Mouse (Mus musculus): Measurements from ENCODE around the gene Atxn7l1.

Gene Atxn7l1

GRCm38 (mm10) chr12:33323821-33324220 lies 176.3 kb downstream of the Atxn7l1 start:
- no peak for DNase-seq (ENCODE audit: low read depth)

GRCm38 (mm10) chr12:33325424-33325823 lies 177.9 kb downstream of the Atxn7l1 start:
- DNase-seq (ENCODE audit: low read depth): no peak

GRCm38 (mm10) chr12:33332046-33332445 lies 184.6 kb downstream of the Atxn7l1 start:
- no peak for DNase-seq (ENCODE audit: low read depth)

- DNase-seq (ENCODE audit: low read depth): no peak
These were observed 185.3 kb downstream of the Atxn7l1 start for GRCm38 (mm10) chr12:33332796-33333195.

- DNase-seq (ENCODE audit: low read depth): peak; percentile 69
These were observed 186.4 kb downstream of the Atxn7l1 start for GRCm38 (mm10) chr12:33333914-33334313.

- no peak for DNase-seq (ENCODE audit: low read depth)
These were observed 187.0 kb downstream of the Atxn7l1 start for GRCm38 (mm10) chr12:33334511-33334910.

GRCm38 (mm10) chr12:33334951-33335350 lies 187.5 kb downstream of the Atxn7l1 start:
- DNase-seq (ENCODE audit: low read depth): no peak

GRCm38 (mm10) chr12:33335410-33335809 lies 187.9 kb downstream of the Atxn7l1 start:
- no peak for DNase-seq (ENCODE audit: low read depth)

- no peak for DNase-seq (ENCODE audit: low read depth)
These were observed 189.2 kb downstream of the Atxn7l1 start for GRCm38 (mm10) chr12:33336561-33337125.

- DNase-seq (ENCODE audit: low read depth): no peak
These were observed 189.8 kb downstream of the Atxn7l1 start for GRCm38 (mm10) chr12:33337289-33337688.

GRCm38 (mm10) chr12:33338170-33338569 lies 190.7 kb downstream of the Atxn7l1 start:
- no peak for DNase-seq (ENCODE audit: low read depth)

GRCm38 (mm10) chr12:33339822-33340221 lies 192.3 kb downstream of the Atxn7l1 start:
- no peak for DNase-seq (ENCODE audit: low read depth)

GRCm38 (mm10) chr12:33340698-33341097 lies 193.2 kb downstream of the Atxn7l1 start:
- DNase-seq (ENCODE audit: low read depth): no peak

- DNase-seq (ENCODE audit: low read depth): no peak
These were observed 193.9 kb downstream of the Atxn7l1 start for GRCm38 (mm10) chr12:33341351-33341892.

- no peak for DNase-seq (ENCODE audit: low read depth)
These were observed 197.7 kb downstream of the Atxn7l1 start for GRCm38 (mm10) chr12:33344970-33345772.

- no peak for DNase-seq (ENCODE audit: low read depth)
These were observed 198.4 kb downstream of the Atxn7l1 start for GRCm38 (mm10) chr12:33345773-33346435.

GRCm38 (mm10) chr12:33352671-33353070 lies 205.2 kb downstream of the Atxn7l1 start:
- no peak for DNase-seq (ENCODE audit: low read depth)

- DNase-seq (ENCODE audit: low read depth): no peak
These were observed 210.9 kb downstream of the Atxn7l1 start for GRCm38 (mm10) chr12:33358345-33358744.

- no peak for DNase-seq (ENCODE audit: low read depth)
These were observed 211.7 kb downstream of the Atxn7l1 start for GRCm38 (mm10) chr12:33359209-33359608.

- no peak for DNase-seq (ENCODE audit: low read depth)
These were observed 212.5 kb downstream of the Atxn7l1 start for GRCm38 (mm10) chr12:33359878-33360482.

GRCm38 (mm10) chr12:33360729-33361128 lies 213.2 kb downstream of the Atxn7l1 start:
- DNase-seq (ENCODE audit: low read depth): peak; percentile 22

- no peak for DNase-seq (ENCODE audit: low read depth)
These were observed 217.0 kb downstream of the Atxn7l1 start for GRCm38 (mm10) chr12:33364511-33364910.

Data from fibroblast of lung, adult 2 months (primary cell).